Mouse (Mus musculus): ENCODE data around the gene Cfap65. TPM values are rescaled to one million over a fixed set of nuclear protein-coding genes. Genes with fewer than 3 reads are reported as not detected.

Cfap65 gene
- total RNA-seq, 4 experiments from 2014 or later, result not detected

GRCm38 (mm10) chr1:74939762-74940161 is 4.4 kb upstream of the Cfap65 start:
- DNase-seq (ENCODE audit: low spot score), result no peak

GRCm38 (mm10) chr1:74936221-74936830 is 927 bp upstream of the Cfap65 start:
- no peak for DNase-seq (ENCODE audit: low spot score)

GRCm38 (mm10) chr1:74927621-74928296 is 7.6 kb downstream of the Cfap65 start:
- no peak for DNase-seq (ENCODE audit: low spot score)

GRCm38 (mm10) chr1:74926721-74927120 is 8.7 kb downstream of the Cfap65 start:
- peak; percentile 21 for DNase-seq (ENCODE audit: low spot score)

- DNase-seq (ENCODE audit: low spot score), result no peak
These were observed 10.9 kb downstream of the Cfap65 start for GRCm38 (mm10) chr1:74924464-74924863.

- no peak for DNase-seq (ENCODE audit: low spot score)
These were observed 19.7 kb downstream of the Cfap65 start for GRCm38 (mm10) chr1:74915706-74916105.

GRCm38 (mm10) chr1:74902191-74902590 is 33.2 kb downstream of the Cfap65 start:
- no peak for DNase-seq (ENCODE audit: low spot score)

- DNase-seq (ENCODE audit: low spot score), result peak; percentile 24
These were observed 33.7 kb downstream of the Cfap65 start for GRCm38 (mm10) chr1:74901686-74902085.

GRCm38 (mm10) chr1:74900341-74901285 is 34.8 kb downstream of the Cfap65 start:
- DNase-seq (ENCODE audit: low spot score), result no peak

- DNase-seq (ENCODE audit: low spot score), result no peak
These were observed 36.6 kb downstream of the Cfap65 start for GRCm38 (mm10) chr1:74898656-74899431.

GRCm38 (mm10) chr1:74897976-74898375 is 37.4 kb downstream of the Cfap65 start:
- DNase-seq (ENCODE audit: low spot score), result no peak

GRCm38 (mm10) chr1:74894966-74895365 is 40.4 kb downstream of the Cfap65 start:
- peak; percentile 21 for DNase-seq (ENCODE audit: low spot score)

- DNase-seq (ENCODE audit: low spot score), result no peak
These were observed 42.1 kb downstream of the Cfap65 start, which contains the start of gene Cryba2 for GRCm38 (mm10) chr1:74893134-74893855. Gene Cryba2, minus strand, starts transcription at chr1:74893143.

- DNase-seq (ENCODE audit: low spot score), result no peak
These were observed 42.9 kb downstream of the Cfap65 start for GRCm38 (mm10) chr1:74892351-74893133.

- DNase-seq (ENCODE audit: low spot score), result no peak
These were observed 43.9 kb downstream of the Cfap65 start for GRCm38 (mm10) chr1:74891513-74891912.

GRCm38 (mm10) chr1:74885369-74886042 is 49.9 kb downstream of the Cfap65 start, which contains the start of gene Fev:
Gene Fev, minus strand, starts transcription at chr1:74885419.
- DNase-seq (ENCODE audit: low spot score), result no peak

- DNase-seq (ENCODE audit: low spot score), result no peak
These were observed 50.9 kb downstream of the Cfap65 start for GRCm38 (mm10) chr1:74884196-74885141.

- no peak for DNase-seq (ENCODE audit: low spot score)
These were observed 52.0 kb downstream of the Cfap65 start for GRCm38 (mm10) chr1:74883441-74883840.

Data from heart, adult 8-10 months (tissue).